Mouse (Mus musculus) midbrain, embryonic 15.5 days (tissue): ENCODE data around the gene Trappc5. TPM values are rescaled to one million over a fixed set of nuclear protein-coding genes. Genes with fewer than 3 reads are reported as not detected.

ENCODE experiments used
- ATAC-seq: fragments of 200-750 bp; cut with Nextera tagmentation; replicated peaks from 2 replicates; pipeline ENCODE4 v1.8.0; 2017; ENCODE audit warnings: moderate TSS enrichment
- H3K27ac ChIP-seq: fragments of 300-500 bp; sonication (generic); 2 replicates; pipeline ENCODE4 v1.5.1; 2015; ENCODE audit warnings: mild to moderate bottlenecking, inconsistent platforms
- H3K27me3 ChIP-seq: fragments of 300-500 bp; sonication (generic); replicated peaks from 2 replicates; pipeline ENCODE4 v1.6.1; 2015; ENCODE audit warnings: inconsistent platforms
- H3K36me3 ChIP-seq: fragments of 300-500 bp; sonication (generic); replicated peaks from 2 replicates; pipeline ENCODE4 v1.6.1; 2015; ENCODE audit warnings: inconsistent platforms
- H3K4me1 ChIP-seq: fragments of 300-500 bp; sonication (generic); 2 replicates; pipeline ENCODE4 v1.6.1; 2015; ENCODE audit warnings: inconsistent platforms
- H3K4me2 ChIP-seq: fragments of 300-500 bp; sonication (generic); 2 replicates; pipeline ENCODE4 v1.6.1; 2015; ENCODE audit warnings: inconsistent platforms, mild to moderate bottlenecking, moderate library complexity
- H3K4me3 ChIP-seq: fragments of 300-500 bp; sonication (generic); 2 replicates; pipeline ENCODE4 v1.5.1; 2015; ENCODE audit warnings: mild to moderate bottlenecking, inconsistent platforms
- H3K9ac ChIP-seq: fragments of 300-500 bp; sonication (generic); 2 replicates; pipeline ENCODE4 v1.6.1; 2015; ENCODE audit warnings: mild to moderate bottlenecking, inconsistent platforms
- H3K9me3 ChIP-seq: fragments of 300-500 bp; sonication (generic); 2 replicates; pipeline ENCODE4 v1.6.1; 2016; ENCODE audit warnings: inconsistent platforms
- WGBS: fragments of 180-500 bp; shearing (Covaris S2); methylation state at CpG from one replicate; pipeline ENCODE4 v1.1.7; 2015; ENCODE audit warnings: mixed read lengths; 5-methylcytosine and 5-hydroxymethylcytosine counted together
- polyA plus RNA-seq: library from polyadenylated mRNA; unstranded; fragments of >200 nt; fragmentation: Nextera tagmentation; extraction: Ambion mirVana; gene quantifications from 2 replicates; pipeline ENCODE4 v1.2.1, GENCODE M21; 2015

Gene Trappc5
- polyA plus RNA-seq, 1 experiment from 2014 or later, result 68.4 TPM

DNA sequence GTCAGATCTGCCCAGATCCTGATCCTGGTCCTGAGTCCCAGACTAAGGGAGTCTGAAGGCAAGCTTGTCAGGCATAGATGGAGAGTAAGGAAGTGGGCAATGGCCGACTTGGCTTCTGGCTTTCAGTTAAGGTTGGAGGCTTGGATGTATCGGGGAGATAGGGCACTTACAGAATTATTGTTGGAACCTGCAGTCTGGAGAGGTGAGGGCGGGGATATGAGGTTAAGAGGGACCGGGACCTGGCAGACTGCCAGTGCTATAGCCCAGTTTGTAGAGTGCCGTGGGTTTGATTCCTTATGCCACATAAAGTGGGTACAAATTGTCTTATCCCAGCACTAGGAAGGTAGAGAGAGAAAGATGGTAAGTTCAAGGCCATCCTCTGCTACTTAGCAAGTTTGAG is 3.6 kb downstream of the Trappc5 start:
- ATAC-seq, result no peak
- WGBS, result 91% methylated on average over 5 of the region's 5 CpGs
- peaks cover 19% of the 10 kb centered on the region for H3K4me1 ChIP-seq

DNA sequence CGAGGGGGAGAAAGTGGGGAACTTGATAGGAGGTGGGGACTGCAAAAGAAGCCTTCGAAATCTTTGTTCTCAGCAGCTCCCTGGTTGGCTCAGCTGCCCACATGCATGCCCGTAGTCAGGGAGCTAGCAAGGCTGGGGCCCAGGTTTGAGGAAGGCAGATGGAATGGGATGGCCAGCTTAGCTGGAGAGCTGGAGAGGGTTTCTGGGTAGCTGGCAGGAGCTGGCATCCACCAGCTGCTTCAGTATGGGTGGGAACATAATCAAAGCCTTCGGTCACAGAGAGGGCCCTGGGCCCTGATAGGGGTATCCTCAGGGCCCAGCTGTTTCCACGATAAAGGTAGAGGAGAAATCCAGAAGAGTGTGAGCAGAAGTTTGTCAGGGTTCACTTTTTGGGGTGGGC is 6.3 kb downstream of the Trappc5 start:
- Histone ChIP-seq H3K9me3 (no peaks in the 10 kb centered on the region), H3K4me2 (no peak overlapping the region), H3K4me1 (peaks cover 11% of the 10 kb centered on the region), H3K9ac (no peak overlapping the region), H3K4me3 (no peak overlapping the region), H3K27ac (no peak overlapping the region), H3K36me3 (peaks cover 16% of the 10 kb centered on the region; the same call in 1 of the 2 replicates), H3K27me3 (no peaks in the 10 kb centered on the region)
- 94% methylated on average over 5 of the region's 5 CpGs for WGBS
- ATAC-seq, result no peak

More for the DNA sequence above, 3.6 kb downstream of the Trappc5 start:
- H3K9me3 ChIP-seq, result no peaks in the 10 kb centered on the region
- H3K4me3 ChIP-seq, result no peak overlapping the region
- no peaks in the 10 kb centered on the region for H3K27me3 ChIP-seq
- H3K36me3 ChIP-seq, result peaks cover 16% of the 10 kb centered on the region; the same call in 1 of the 2 replicates
- H3K27ac ChIP-seq, result no peak overlapping the region
- H3K4me2 ChIP-seq, result no peak overlapping the region
- H3K9ac ChIP-seq, result no peak overlapping the region

GRCm38 (mm10) chr8:3683408-3684176 is 7.5 kb downstream of the Trappc5 start:
- no peaks in the 10 kb centered on the region for H3K9me3 ChIP-seq
- WGBS, result 71% methylated on average over 6 of the region's 6 CpGs
- H3K36me3 ChIP-seq, result peaks cover 16% of the 10 kb centered on the region; the same call in 1 of the 2 replicates
- H3K4me1 ChIP-seq, result no peaks in the 10 kb centered on the region
- no peak overlapping the region for H3K4me2 ChIP-seq
- ATAC-seq, result no peak
- H3K27me3 ChIP-seq, result no peaks in the 10 kb centered on the region
- H3K4me3 ChIP-seq, result no peak overlapping the region
- no peak overlapping the region for H3K9ac ChIP-seq
- no peak overlapping the region for H3K27ac ChIP-seq

- H3K27ac ChIP-seq, result no peak overlapping the region
- H3K4me3 ChIP-seq, result no peak overlapping the region
- no peaks in the 10 kb centered on the region for H3K27me3 ChIP-seq
- peaks cover 8% of the 10 kb centered on the region; the same call in 1 of the 2 replicates for H3K36me3 ChIP-seq
- no peaks in the 10 kb centered on the region for H3K4me1 ChIP-seq
- H3K9me3 ChIP-seq, result no peaks in the 10 kb centered on the region
- H3K9ac ChIP-seq, result no peak overlapping the region
- H3K4me2 ChIP-seq, result no peak overlapping the region
- peak; percentile 32 for ATAC-seq
Measured at GRCm38 (mm10) chr8:3684530-3684929, 8.4 kb downstream of the Trappc5 start.

DNA sequence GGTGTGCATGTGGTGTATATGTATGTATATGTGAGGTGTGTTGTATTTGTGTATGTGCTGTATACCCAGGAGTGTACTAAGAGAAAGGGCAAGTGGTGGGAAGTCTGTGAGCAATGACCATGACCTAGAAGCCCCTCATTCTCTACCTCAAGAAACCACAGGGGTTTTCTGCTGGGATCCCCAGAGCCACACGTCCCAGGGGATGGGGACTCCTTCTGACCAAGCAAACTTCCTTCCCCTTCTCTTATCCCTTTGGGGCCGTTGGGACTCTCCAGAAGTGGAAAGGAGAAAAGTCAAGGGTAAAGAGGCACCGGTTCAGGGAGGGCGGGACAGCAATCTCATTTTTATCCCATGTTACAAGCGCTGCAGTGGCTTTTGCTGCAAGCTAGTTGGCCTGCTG is 9.3 kb downstream of the Trappc5 start:
- Histone ChIP-seq H3K4me2 (no peak overlapping the region), H3K27me3 (no peaks in the 10 kb centered on the region), H3K9ac (no peak overlapping the region), H3K9me3 (no peaks in the 10 kb centered on the region), H3K4me1 (no peaks in the 10 kb centered on the region), H3K4me3 (no peak overlapping the region), H3K36me3 (peaks cover 4% of the 10 kb centered on the region; the same call in 1 of the 2 replicates), H3K27ac (no peak overlapping the region)
- WGBS, result 69% methylated on average over 5 of the region's 5 CpGs
- no peak for ATAC-seq

GRCm38 (mm10) chr8:3687537-3687936 is 11.4 kb downstream of the Trappc5 start:
- WGBS, result 78% methylated on average over 6 of the region's 6 CpGs
- no peak overlapping the region for H3K9ac ChIP-seq
- no peak overlapping the region for H3K4me3 ChIP-seq
- no peaks in the 10 kb centered on the region for H3K4me1 ChIP-seq
- no peak for ATAC-seq
- no peak overlapping the region for H3K4me2 ChIP-seq
- H3K27me3 ChIP-seq, result no peaks in the 10 kb centered on the region
- H3K36me3 ChIP-seq, result no peaks in the 10 kb centered on the region
- no peak overlapping the region for H3K27ac ChIP-seq
- H3K9me3 ChIP-seq, result no peaks in the 10 kb centered on the region

GRCm38 (mm10) chr8:3690774-3691173 is 14.7 kb downstream of the Trappc5 start:
- Histone ChIP-seq H3K36me3 (no peaks in the 10 kb centered on the region), H3K4me3 (no peak overlapping the region), H3K4me2 (no peak overlapping the region), H3K27me3 (no peaks in the 10 kb centered on the region), H3K4me1 (no peaks in the 10 kb centered on the region), H3K9me3 (no peaks in the 10 kb centered on the region), H3K27ac (no peak overlapping the region), H3K9ac (no peak overlapping the region)
- WGBS, result 80% methylated on average over 3 of the region's 3 CpGs
- no peak for ATAC-seq

DNA sequence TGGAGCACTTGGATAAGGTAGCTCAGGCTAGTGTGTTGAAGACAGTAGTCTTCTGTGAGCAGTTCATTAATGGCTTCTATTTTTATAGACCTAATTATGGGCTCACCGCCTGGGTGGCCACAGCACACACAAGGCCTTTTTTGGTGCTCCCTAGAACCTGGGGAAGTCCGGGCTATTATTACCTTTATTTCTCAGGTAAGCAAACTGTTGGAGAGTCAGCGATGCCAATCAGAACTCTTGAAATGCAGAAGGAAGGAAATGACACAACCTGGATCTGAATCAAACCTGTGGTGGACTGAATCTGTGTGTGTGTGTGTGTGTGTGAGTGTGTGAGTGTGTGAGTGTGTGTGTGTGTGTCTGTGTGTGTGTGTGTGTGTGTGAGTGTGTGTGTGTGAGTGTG is 18.0 kb downstream of the Trappc5 start, which contains the start of gene Fcer2a:
Gene Fcer2a (minus strand): TSS at position 55 of the 400 bp plus-strand sequence.
- no peak within 1 kb of the TSS for H3K27ac ChIP-seq
- H3K9ac ChIP-seq, result no peak within 1 kb of the TSS
- no peak within 1 kb of the TSS for H3K4me3 ChIP-seq
- no peaks in the 10 kb centered on the region for H3K36me3 ChIP-seq
- no peaks in the 10 kb centered on the region for H3K4me1 ChIP-seq
- 90% methylated on average over 3 of the region's 3 CpGs for WGBS
- H3K27me3 ChIP-seq, result no peaks in the 10 kb centered on the region
- no peaks in the 10 kb centered on the region for H3K9me3 ChIP-seq
- no peak within 1 kb of the TSS for H3K4me2 ChIP-seq
- no peak for ATAC-seq

DNA sequence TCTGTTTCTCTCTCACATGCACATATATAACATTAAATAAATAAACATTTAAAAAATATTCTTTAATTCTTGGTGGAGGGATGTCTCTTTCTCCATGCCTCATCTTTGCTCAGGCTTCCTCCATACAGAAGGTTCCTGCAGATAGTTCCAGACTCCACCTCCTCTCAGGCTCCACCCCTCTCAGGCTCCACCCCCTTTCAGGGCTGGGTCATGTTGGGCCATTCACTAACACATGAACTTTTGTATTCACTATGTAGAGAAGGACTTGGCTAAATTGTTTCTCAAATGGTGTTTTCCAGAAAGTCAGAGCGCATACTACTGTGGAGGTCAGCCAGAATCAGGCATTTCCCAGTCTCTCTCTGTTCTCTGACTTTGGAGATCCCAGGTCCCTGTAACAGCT is 25.4 kb downstream of the Trappc5 start:
- H3K4me1 ChIP-seq, result no peaks in the 10 kb centered on the region
- no peaks in the 10 kb centered on the region for H3K36me3 ChIP-seq
- no peak for ATAC-seq
- no peak overlapping the region for H3K27ac ChIP-seq
- no peak overlapping the region for H3K4me3 ChIP-seq
- no peak overlapping the region for H3K4me2 ChIP-seq
- no peaks in the 10 kb centered on the region for H3K27me3 ChIP-seq
- H3K9me3 ChIP-seq, result no peaks in the 10 kb centered on the region
- no peak overlapping the region for H3K9ac ChIP-seq
- 100% methylated on average over 1 of the region's 1 CpGs for WGBS

DNA sequence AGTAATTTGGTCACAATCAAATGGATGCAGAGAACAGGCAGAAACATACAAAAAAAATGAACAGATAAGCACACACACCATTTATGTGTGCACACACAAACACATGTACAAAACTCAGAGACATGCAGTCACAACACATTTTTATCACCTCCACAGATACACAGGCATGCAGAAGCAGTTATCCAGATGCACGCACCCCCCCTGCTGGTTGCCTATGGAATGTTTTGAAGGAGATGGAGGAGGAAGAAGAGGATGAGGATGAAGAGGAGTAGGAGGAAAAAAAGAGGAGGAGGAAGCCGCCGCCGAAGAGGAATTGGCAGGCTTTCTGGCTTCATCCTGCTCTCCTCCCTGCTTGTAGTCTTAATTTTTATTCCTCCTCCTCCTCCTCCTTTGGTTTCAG is 29.6 kb downstream of the Trappc5 start:
- no peak for ATAC-seq
- Histone ChIP-seq H3K9ac (no peak overlapping the region), H3K36me3 (no peaks in the 10 kb centered on the region), H3K4me2 (no peak overlapping the region), H3K27ac (no peak overlapping the region), H3K4me1 (no peaks in the 10 kb centered on the region), H3K27me3 (no peaks in the 10 kb centered on the region), H3K9me3 (no peaks in the 10 kb centered on the region), H3K4me3 (no peak overlapping the region)
- 56% methylated on average over 4 of the region's 4 CpGs for WGBS

- Histone ChIP-seq H3K9ac (no peak overlapping the region), H3K4me3 (no peak overlapping the region), H3K27me3 (no peaks in the 10 kb centered on the region), H3K9me3 (no peaks in the 10 kb centered on the region), H3K27ac (no peak overlapping the region), H3K4me1 (no peaks in the 10 kb centered on the region), H3K36me3 (no peaks in the 10 kb centered on the region), H3K4me2 (no peak overlapping the region)
- ATAC-seq, result no peak
- WGBS, result 73% methylated on average over 7 of the region's 7 CpGs
Measured at GRCm38 (mm10) chr8:3707611-3708010, 31.5 kb downstream of the Trappc5 start.

DNA sequence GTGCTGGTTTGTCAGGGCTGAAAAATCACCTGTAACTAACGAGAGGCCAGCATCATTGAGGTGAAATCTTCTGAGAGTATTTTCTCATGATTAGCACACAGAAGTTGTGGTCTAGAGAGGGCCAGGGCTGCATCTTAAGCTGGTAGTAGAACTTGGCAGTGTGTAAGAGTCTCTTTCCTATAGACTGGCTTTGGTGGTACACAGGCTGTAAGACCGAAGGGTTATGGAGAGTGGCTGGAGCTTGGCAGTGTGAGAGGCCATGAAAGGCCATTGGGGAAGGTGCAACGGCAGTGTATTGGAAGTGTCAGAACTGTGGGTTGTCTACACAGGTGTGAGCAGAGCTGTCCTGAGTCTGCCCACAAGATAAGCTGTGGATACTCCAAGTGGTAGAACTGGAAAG is 34.2 kb downstream of the Trappc5 start:
- Histone ChIP-seq H3K9me3 (no peaks in the 10 kb centered on the region), H3K27me3 (no peaks in the 10 kb centered on the region), H3K4me2 (no peak overlapping the region), H3K27ac (no peak overlapping the region), H3K9ac (no peak overlapping the region), H3K4me1 (no peaks in the 10 kb centered on the region), H3K36me3 (no peaks in the 10 kb centered on the region), H3K4me3 (no peak overlapping the region)
- WGBS, result 83% methylated on average over 3 of the region's 3 CpGs
- ATAC-seq, result no peak

- no peaks in the 10 kb centered on the region for H3K36me3 ChIP-seq
- no peak overlapping the region for H3K27ac ChIP-seq
- no peak overlapping the region for H3K9ac ChIP-seq
- H3K9me3 ChIP-seq, result no peaks in the 10 kb centered on the region
- H3K27me3 ChIP-seq, result no peaks in the 10 kb centered on the region
- WGBS, result 65% methylated on average over 2 of the region's 2 CpGs
- H3K4me1 ChIP-seq, result no peaks in the 10 kb centered on the region
- ATAC-seq, result no peak
- H3K4me3 ChIP-seq, result no peak overlapping the region
- H3K4me2 ChIP-seq, result no peak overlapping the region
Measured at GRCm38 (mm10) chr8:3711646-3712045, 35.5 kb downstream of the Trappc5 start.
